Mouse (Mus musculus) kidney, adult 2 months (tissue): ENCODE data around the gene Rab6b.

Source experiments
- CTCF ChIP-seq: fragments of 200-500 bp; conservative IDR thresholded peaks from 2 replicates; pipeline ENCODE4 v1.5.1; 2011; ENCODE audit warnings: low read depth, mild to moderate bottlenecking, control low read depth, low read length, moderate library complexity, mixed read lengths; ENCODE audit not compliant: insufficient read depth, insufficient read length
- POLR2A ChIP-seq: fragments of 200-500 bp; IDR thresholded peaks from one replicate; pipeline ENCODE4 v1.6.1; 2011; ENCODE audit warnings: low read depth, low read length, control low read depth

DNA sequence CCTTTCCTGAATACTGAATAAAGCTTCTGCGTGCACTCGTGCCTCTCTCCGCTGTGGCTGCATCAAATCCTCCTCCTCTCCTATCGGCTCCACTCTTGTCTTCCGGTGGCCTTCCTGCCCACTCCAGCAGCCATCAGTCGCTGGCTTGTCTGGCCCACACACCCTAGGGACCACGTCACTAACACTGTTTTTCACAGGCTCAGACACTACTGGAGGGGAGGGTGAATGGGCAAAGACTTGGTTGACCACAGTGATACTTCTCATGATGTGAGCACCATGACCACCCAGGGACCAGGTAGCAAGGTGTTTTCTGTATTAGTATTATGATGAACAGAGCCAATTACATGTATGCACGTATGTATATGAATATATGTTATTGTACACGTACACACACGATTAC is 34.7 kb downstream of the Rab6b start:
- TF ChIP-seq CTCF (no peak), POLR2A (no peak)
